Mouse (Mus musculus) olfactory bulb, adult 2 months (tissue): ENCODE measurements around the gene Lck. TPM values are rescaled to one million over a fixed set of nuclear protein-coding genes. Genes with fewer than 3 reads are reported as not detected.
A peak's percentile ranks its signal among the peaks of the same experiment; 100 is the strongest.

ENCODE experiments used
- H3K27ac ChIP-seq: fragments of 200-500 bp; 2 replicates; pipeline ENCODE4 v1.5.1; 2012; ENCODE audit warnings: low read depth, low read length; ENCODE audit not compliant: insufficient read depth
- H3K4me1 ChIP-seq: fragments of 200-500 bp; 2 replicates; pipeline ENCODE4 v1.6.1; 2012; ENCODE audit warnings: low read length; ENCODE audit not compliant: control insufficient read depth, insufficient read depth
- H3K4me3 ChIP-seq: fragments of 200-500 bp; 2 replicates; pipeline ENCODE4 v1.5.1; 2012; ENCODE audit warnings: mild to moderate bottlenecking, low read depth, low read length, moderate library complexity; ENCODE audit not compliant: insufficient read depth
- CTCF ChIP-seq: fragments of 200-500 bp; IDR thresholded peaks from 2 replicates; pipeline ENCODE4 v1.5.1; 2012; ENCODE audit warnings: low read depth, mild to moderate bottlenecking, low read length, moderate library complexity; ENCODE audit not compliant: insufficient read depth
- POLR2A ChIP-seq: fragments of 200-500 bp; IDR thresholded peaks from 2 replicates; pipeline ENCODE4 v1.6.1; 2012; ENCODE audit warnings: mild to moderate bottlenecking, low read depth, low read length, moderate library complexity; ENCODE audit not compliant: insufficient read depth
- WGBS: fragments of 180-500 bp; shearing (Covaris S2); methylation state at CpG from one replicate; pipeline ENCODE4 v1.1.7; 2018; 5-methylcytosine and 5-hydroxymethylcytosine counted together
- polyA plus RNA-seq: library from polyadenylated mRNA; stranded (reverse); fragments of >200 nt; gene quantifications from 2 replicates; pipeline ENCODE4 v1.2.4, GENCODE M21; 2012; ENCODE audit warnings: low replicate concordance; ENCODE audit not compliant: missing spikeins, insufficient read depth, insufficient read length

Gene Lck
- polyA plus RNA-seq, 1 experiment = 579 TPM

DNA sequence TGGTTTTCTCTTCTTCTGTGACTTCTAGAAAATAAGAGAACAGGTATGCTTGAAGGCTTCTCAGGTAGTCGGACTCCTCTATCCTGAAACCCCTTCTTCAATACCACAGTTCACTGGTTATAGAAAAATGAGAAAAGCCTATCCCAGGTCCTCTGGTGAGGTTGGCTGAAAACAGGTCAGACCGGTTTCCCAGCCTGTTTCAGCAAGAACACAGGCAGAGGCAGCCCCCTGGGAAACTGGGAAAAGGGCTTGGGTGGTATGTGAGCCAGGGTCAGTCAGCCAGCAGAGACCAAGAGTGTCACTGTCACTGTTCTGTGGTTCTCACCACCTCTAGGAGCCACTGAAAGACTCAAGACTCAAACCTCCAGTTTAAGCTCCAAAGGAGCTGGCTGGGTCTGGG lies 56.5 kb downstream of the Lck start:
- peaks cover 14% of the 10 kb centered on the region for H3K4me1 ChIP-seq
- no peak for TF ChIP-seq POLR2A
- no peak for TF ChIP-seq CTCF
- no peak overlapping the region for H3K4me3 ChIP-seq
- 54% methylated on average over 2 of the region's 2 CpGs for WGBS
- H3K27ac ChIP-seq = no peak overlapping the region

DNA sequence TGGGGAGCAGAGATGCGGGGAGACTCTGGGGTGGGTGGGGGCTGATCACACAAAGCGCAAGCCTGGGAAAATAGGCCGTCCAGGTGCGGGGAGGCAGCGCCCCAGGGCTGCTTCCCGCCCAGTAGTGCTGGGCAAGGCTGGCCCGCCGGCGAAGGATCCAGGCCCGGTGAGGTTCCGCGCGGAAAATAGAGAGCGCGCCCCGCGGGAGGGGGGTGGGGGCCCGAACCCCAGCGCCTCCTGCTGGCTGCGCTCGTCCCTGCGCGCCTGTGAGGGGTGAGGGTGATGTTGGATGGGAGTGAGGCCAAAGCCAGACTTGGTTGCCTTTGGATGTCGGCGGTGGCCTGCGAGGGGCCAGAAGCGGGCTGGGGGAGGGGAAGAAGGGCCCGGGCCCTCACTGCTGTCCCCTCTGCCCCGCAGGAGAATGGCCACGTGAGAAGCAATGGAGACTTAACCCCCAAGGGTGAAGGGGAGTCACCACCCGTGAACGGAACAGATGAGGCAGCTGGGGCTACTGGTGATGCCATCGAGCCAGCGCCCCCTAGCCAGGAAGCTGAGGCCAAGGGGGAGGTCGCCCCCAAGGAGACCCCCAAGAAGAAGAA lies 59.0 kb downstream of the Lck start:
- H3K4me3 ChIP-seq = peak overlapping the region; percentile 89
- peaks cover 14% of the 10 kb centered on the region for H3K4me1 ChIP-seq
- peak overlapping the region; percentile 27; the same call in 1 of the 2 replicates for H3K27ac ChIP-seq
- TF ChIP-seq CTCF = peak; percentile 89
- no peak for TF ChIP-seq POLR2A
- under 1% methylated on average over 35 of the region's 35 CpGs for WGBS

DNA sequence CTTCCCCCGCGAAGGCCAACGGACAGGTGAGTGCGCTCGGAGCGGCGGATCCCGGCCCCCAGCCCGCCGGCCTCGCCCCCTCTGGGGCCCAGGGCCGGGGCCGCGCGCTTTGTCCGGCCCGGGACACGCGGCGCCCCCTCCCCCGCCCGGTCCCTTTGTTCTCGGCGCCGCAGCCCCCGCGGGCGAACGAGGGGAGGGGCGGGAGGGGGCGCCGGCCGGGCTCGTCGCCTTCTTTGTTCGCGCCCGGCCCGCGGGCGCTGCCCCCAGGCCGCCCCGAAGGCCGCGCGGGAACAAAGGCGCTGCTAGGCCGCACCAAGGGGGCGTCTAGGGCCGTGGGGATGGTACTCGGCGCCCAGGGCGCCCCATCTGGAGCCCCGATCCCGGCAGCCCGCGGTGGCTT lies 59.5 kb downstream of the Lck start:
- TF ChIP-seq CTCF (no peak), POLR2A (no peak)
- under 1% methylated on average over 52 of the region's 57 CpGs for WGBS
- Histone ChIP-seq H3K27ac (peak overlapping the region; percentile 27; the same call in 1 of the 2 replicates), H3K4me1 (peaks cover 14% of the 10 kb centered on the region), H3K4me3 (peak overlapping the region; percentile 89)

DNA sequence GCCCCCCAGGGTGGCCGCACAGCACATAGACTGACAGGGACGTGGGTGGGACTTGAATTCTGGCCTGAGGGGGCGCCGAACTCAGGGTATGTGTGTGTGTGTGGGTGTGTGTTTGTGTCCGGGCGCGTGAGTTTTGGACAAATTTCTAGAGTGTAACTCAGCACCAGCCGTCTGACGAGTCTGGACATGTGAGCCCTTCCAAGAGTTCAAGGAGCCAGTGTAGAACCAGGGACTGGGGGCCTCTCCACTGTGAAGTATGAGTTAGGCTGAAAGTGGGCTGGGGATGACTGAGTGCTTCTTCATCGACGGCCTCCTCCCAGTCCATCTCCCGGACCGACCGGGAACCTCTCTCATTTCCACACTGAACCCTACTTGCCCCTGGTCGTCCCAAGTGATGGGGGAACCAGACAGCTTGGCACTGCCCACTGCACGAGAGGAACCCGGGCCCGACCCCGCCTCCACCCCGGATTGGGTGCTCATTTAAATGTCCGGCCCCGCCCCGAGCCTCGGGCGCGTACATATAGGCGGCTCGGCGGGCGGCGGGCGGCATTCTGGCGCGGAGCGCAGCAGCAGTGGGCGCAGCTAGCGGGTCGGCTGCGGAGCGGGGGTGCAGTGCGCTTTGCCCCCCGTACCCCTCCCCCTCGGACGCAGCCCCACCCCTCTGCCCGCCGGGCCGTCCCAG lies 60.2 kb downstream of the Lck start, which contains the start of gene Marcksl1:
Marcksl1 (plus strand) TSS at position 496 of the 682 bp plus-strand sequence.
- peak within 1 kb of the TSS; percentile 27; the same call in 1 of the 2 replicates for H3K27ac ChIP-seq
- WGBS = 8% methylated on average over 47 of the region's 47 CpGs
- H3K4me3 ChIP-seq = peak within 1 kb of the TSS; percentile 89
- peaks cover 14% of the 10 kb centered on the region for H3K4me1 ChIP-seq
- TF ChIP-seq CTCF (no peak), POLR2A (peak; percentile 86)

DNA sequence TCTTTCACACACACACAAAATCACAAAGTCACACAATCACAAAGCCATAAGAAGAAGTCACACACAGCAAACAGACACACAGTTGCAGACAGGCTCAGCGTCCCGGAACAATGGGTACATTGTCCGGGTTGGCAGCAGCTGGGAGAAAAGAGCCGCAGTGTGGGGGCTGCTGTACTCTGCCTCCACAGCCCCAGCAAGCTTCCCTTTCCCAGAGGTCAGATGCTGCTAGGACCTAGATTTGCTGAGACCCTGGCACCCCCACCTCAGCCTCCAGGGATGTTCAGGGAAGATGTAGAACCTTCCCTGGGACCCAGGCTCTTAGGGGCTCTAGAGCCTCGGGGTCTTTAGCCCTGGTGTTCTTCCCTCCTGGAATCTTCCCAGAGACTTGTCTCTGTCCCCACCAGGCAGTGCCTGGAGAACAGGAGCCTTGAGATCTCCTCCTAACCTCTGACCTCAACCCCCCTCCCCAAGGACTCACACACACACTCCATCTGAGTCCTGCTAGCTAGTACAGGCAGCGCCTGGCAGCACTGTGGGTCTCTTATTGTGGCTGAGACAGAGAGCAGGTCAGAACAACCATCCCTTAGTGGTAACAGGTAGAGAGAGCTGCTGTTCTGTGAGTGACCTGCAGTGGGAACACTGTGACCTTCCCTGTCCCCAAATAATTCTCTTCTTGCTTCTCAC lies 61.9 kb downstream of the Lck start:
- Histone ChIP-seq H3K4me3 (no peak overlapping the region), H3K27ac (peak overlapping the region; percentile 17; the same call in 1 of the 2 replicates), H3K4me1 (peaks cover 14% of the 10 kb centered on the region)
- 54% methylated on average over 6 of the region's 6 CpGs for WGBS
- no peak for TF ChIP-seq CTCF
- no peak for TF ChIP-seq POLR2A

DNA sequence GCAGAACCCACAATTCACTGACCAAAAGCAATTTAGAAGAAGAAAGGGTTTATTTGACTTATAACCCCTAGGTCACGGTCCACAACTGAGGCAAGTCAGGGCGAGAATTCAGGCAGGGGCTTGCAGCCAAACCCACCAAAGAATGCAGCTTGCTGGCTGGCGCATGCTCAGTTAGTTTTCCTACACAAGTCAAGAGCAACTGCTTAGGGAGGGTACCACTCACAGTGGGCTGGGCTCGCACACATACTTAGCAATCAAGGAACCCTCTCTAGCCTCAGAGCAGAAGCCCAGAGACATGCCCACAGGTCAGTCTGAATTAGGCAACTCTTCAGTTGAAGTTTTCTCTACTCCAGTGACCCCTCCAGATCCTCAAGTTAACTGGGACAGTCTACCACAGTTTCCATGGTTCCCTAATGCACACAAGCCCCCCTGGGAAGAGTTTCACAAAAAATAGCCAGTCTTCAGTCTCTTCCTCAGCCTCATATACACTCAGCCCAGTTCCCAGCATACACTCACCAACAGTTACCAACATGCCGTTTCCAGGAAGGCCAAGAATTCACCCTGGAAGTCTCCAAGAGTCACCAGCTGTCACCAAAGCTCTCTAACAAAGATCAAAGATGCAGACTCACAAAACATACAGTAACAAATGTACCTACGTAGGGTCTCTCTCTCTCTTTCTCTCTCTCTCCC lies 62.6 kb downstream of the Lck start:
- Histone ChIP-seq H3K27ac (peak overlapping the region; percentile 17), H3K4me3 (no peak overlapping the region), H3K4me1 (peaks cover 16% of the 10 kb centered on the region)
- TF ChIP-seq POLR2A (no peak), CTCF (no peak)
- WGBS = 63% methylated on average over 6 of the region's 6 CpGs

DNA sequence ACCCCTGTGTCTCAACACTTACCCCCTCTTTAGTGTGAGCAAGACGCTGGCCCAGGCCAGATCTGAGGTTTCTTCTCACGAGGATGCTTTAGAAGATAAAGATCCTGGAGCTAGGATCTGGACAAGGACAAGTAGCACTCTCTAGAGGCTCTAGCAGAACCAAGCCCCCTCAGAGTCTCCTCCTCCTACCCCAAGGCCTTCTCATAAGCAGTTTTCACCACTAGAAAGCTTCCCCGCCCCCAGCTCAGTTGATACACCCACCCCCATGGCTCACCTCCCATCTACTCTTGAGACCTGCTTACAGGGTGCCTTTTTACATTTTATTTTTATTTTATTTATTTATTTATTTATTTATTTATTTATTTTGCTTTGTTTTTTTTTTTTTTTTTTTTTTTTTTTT lies 63.8 kb downstream of the Lck start:
- Histone ChIP-seq H3K4me3 (no peak overlapping the region), H3K27ac (no peak overlapping the region), H3K4me1 (peaks cover 12% of the 10 kb centered on the region)
- 87% methylated on average over 3 of the region's 3 CpGs for WGBS
- TF ChIP-seq CTCF (no peak), POLR2A (no peak)

DNA sequence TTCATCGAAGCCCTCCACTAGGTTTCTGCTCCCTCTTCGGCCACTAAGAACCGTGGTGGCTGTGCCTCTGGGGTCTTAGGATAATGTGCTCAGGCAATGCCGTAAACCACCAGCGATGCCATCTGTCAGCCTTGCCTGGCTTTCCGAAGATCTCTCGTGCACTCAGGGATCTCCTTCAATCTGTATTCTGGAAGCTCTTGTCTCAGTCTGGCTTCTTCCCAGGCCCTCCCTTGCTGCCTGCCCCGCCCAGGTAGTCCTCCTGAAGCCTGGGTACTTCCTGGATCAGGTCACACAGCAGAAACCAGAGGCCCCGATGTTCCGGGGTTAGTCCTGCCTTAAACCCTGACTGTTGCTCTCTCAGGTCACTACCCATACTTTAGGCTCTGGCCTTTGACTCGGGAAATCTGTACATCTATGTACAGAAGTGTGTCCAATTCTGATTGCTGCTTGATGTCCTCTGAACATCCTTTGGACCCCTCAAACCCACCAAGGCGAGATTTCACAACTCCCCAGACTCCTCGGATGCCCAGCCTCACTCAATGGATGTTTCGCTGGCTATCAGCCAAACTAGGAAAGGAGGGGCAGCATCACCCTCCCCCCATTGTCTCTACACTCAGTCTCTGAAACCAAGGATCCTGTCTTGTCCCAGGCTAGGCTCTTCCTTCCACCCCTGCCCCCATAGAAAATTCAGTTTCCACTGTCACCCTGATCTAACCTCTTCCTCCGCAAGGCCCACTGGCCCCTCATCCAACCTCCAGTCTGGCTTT lies 64.4 kb downstream of the Lck start:
- TF ChIP-seq POLR2A = no peak
- no peak for TF ChIP-seq CTCF
- WGBS = 67% methylated on average over 15 of the region's 15 CpGs
- H3K27ac ChIP-seq = no peak overlapping the region

More for the DNA sequence above, 64.4 kb downstream of the Lck start:
- no peak overlapping the region for H3K4me3 ChIP-seq
- peaks cover 8% of the 10 kb centered on the region for H3K4me1 ChIP-seq
